Mouse (Mus musculus): ENCODE data around the gene Acvr2a.
"Not testable (repeated sequence)": the region's sequence is repeated elsewhere in the genome, so short reads cannot be mapped to it uniquely, and the experiment has no call there.

The Acvr2a gene

GRCm38 (mm10) chr2:48813371-48814222 lies at the start of gene Acvr2a:
Acvr2a (plus strand) TSS chr2:48814109.
- peak; percentile 91 for DNase-seq

GRCm38 (mm10) chr2:48766513-48766912 lies 47.4 kb upstream of the Acvr2a start:
- DNase-seq = no peak

- peak; percentile 5 for DNase-seq
Observed at GRCm38 (mm10) chr2:48767778-48768177, 46.1 kb upstream of the Acvr2a start.

- no peak for DNase-seq
Observed at GRCm38 (mm10) chr2:48768219-48768618, 45.7 kb upstream of the Acvr2a start.

GRCm38 (mm10) chr2:48770100-48770499 lies 43.8 kb upstream of the Acvr2a start:
- DNase-seq = no peak

DNA sequence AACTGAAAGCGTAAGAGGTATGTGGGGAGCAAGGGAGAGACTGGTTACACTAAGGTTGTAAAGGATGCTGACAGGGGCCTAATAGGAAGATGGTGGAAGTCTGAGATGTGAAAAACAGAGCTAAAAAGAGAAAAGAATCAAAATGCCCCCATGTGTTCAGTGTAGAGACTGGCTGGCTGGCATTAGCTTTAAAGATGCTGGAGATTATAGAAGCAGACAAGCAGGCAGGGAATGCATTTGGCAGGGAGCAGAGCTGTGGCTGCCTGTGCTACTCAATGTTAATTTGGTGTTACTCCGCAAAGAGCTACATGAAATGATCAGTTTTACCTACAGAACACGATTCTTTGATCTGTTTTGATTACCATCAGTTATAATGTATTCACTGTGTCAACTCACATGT lies 43.3 kb upstream of the Acvr2a start:
- no peak for DNase-seq

GRCm38 (mm10) chr2:48775281-48775680 lies 38.6 kb upstream of the Acvr2a start:
- DNase-seq = peak; percentile 3

- DNase-seq = no peak
Observed at GRCm38 (mm10) chr2:48788901-48789300, 25.0 kb upstream of the Acvr2a start.

- peak; percentile 56 for DNase-seq
Observed at GRCm38 (mm10) chr2:48814223-48815038, 522 bp downstream of the Acvr2a start.

DNA sequence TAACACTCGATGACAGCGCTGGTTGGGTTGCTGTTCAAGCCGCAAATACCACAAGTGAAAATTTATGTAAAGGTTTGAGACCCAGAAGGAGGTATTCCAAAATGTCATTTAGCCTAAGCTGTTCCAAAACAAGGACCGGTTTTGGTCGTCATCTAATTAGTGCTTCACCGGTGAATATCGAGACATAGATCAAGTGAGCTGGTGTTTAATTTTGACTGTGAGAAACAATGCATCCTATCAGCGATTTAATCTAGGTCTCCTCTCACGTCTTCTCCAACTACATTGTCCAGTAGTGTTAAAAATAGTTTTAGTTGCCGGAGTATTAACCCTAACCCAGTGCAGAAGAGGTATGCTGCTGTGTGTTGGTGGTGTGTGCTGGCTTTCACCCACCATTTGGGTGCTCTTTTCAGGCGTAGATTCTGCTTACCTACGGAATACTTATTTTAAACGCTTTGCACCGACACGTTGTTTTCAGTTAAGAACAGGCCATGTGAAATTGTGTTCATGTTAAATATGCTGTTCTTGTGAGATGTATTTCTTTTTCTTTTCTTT lies 1.2 kb downstream of the Acvr2a start:
- DNase-seq = no peak

GRCm38 (mm10) chr2:48816141-48817028 lies 2.5 kb downstream of the Acvr2a start:
- DNase-seq = no peak

DNA sequence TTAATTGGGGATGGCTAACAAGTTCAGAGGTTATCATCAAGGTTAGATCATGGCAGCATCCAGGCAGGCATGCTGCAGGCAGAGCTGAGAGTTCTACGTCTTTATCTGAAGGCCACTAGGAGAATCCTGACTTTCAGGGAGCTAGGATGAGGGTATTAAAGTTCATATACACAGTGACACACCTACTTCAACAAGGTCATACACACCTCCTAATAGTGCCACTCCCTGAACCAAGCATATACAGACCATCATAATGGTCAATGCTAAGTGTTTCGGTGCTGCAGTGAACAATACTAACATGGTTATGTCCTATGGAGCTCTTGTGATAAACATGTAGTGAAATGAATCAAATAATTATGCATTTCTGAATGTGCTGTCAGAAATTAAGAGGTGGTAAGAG lies 12.0 kb downstream of the Acvr2a start:
- no peak for DNase-seq

DNA sequence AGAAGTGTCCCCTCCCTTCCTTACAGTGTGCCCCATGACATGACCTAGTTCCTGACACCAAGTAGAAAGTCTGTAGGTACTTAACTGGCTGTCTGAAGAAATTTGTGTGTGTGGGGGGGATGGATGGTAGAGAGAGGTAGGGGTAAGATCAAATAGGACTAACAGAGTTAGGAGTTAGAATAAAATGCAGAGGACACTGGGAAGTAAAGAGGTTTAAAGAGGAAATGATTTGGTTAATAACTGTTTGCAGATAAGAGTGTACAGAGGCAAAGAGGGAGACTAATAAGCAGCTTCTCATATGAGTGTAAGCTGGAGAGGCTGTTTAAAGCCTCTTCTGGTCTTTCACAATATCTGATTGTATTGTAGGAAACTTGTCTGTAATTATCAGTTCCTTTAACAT lies 12.5 kb downstream of the Acvr2a start:
- DNase-seq = no peak

GRCm38 (mm10) chr2:48830492-48830891 lies 16.6 kb downstream of the Acvr2a start:
- DNase-seq = no peak

- no peak for DNase-seq
Observed at GRCm38 (mm10) chr2:48832305-48832704, 18.4 kb downstream of the Acvr2a start.

GRCm38 (mm10) chr2:48833884-48834450 lies 20.1 kb downstream of the Acvr2a start:
- DNase-seq = no peak

GRCm38 (mm10) chr2:48841611-48842470 lies 27.9 kb downstream of the Acvr2a start:
- DNase-seq = no peak

GRCm38 (mm10) chr2:48846689-48847398 lies 32.9 kb downstream of the Acvr2a start:
- DNase-seq = no peak

- not testable (repeated sequence) for DNase-seq
Observed at GRCm38 (mm10) chr2:48865596-48865995, 51.7 kb downstream of the Acvr2a start.

GRCm38 (mm10) chr2:48868199-48868913 lies 54.4 kb downstream of the Acvr2a start:
- no peak for DNase-seq
